Mouse (Mus musculus) megakaryocyte progenitor cell, adult 5-6 weeks (primary cell): ENCODE data around the gene Gm29797. TPM values are rescaled to one million over a fixed set of nuclear protein-coding genes. Genes with fewer than 3 reads are reported as not detected.

ENCODE experiments used
- ATAC-seq: replicated peaks from 2 replicates; pipeline ENCODE4 v1.8.0; 2016; ENCODE audit warnings: mild to moderate bottlenecking, moderate TSS enrichment, inconsistent platforms; ENCODE audit not compliant: poor library complexity
- total RNA-seq, 2 experiments: library from RNA; stranded (forward) in 1 of 2; stranded (reverse) in 1 of 2; fragments of 157-497, 149-512 nt in 1 of 2; fragments of 200-1000 nt in 1 of 2; gene quantifications; 2 replicates each; pipeline versions ENCODE4 v1.2.3 to v1.2.4; 2015 to 2017

The Gm29797 gene
- total RNA-seq, 2 experiments from 2014 or later, result not detected

- ATAC-seq, result no peak
Observed at GRCm38 (mm10) chr2:181671984-181672383, 15.2 kb downstream of the Gm29797 start.

GRCm38 (mm10) chr2:181673501-181673900 is 16.7 kb downstream of the Gm29797 start:
- no peak for ATAC-seq

GRCm38 (mm10) chr2:181674934-181675333 is 18.1 kb downstream of the Gm29797 start:
- no peak for ATAC-seq

GRCm38 (mm10) chr2:181675454-181675853 is 18.6 kb downstream of the Gm29797 start:
- peak; percentile 41 for ATAC-seq

- ATAC-seq, result no peak
Observed at GRCm38 (mm10) chr2:181676424-181676823, 19.6 kb downstream of the Gm29797 start.

GRCm38 (mm10) chr2:181677096-181677754 is 20.4 kb downstream of the Gm29797 start:
- ATAC-seq, result no peak

- ATAC-seq, result no peak
Observed at GRCm38 (mm10) chr2:181677755-181678098, 20.9 kb downstream of the Gm29797 start.

- ATAC-seq, result peak; percentile 76
Observed at GRCm38 (mm10) chr2:181678780-181679179, 21.9 kb downstream of the Gm29797 start.

- ATAC-seq, result peak; percentile 47
Observed at GRCm38 (mm10) chr2:181679951-181680715, 23.3 kb downstream of the Gm29797 start, which contains the start of gene Tcea2. Gene Tcea2 (plus strand): TSS chr2:181680310.

- peak; percentile 16 for ATAC-seq
Observed at GRCm38 (mm10) chr2:181680716-181681117, 23.9 kb downstream of the Gm29797 start.

GRCm38 (mm10) chr2:181681978-181682377 is 25.1 kb downstream of the Gm29797 start:
- no peak for ATAC-seq

- no peak for ATAC-seq
Observed at GRCm38 (mm10) chr2:181683381-181683780, 26.5 kb downstream of the Gm29797 start.

- peak; percentile 26; the same call in 1 of the 2 replicates for ATAC-seq
Observed at GRCm38 (mm10) chr2:181684713-181685112, 27.9 kb downstream of the Gm29797 start.

GRCm38 (mm10) chr2:181685686-181686085 is 28.9 kb downstream of the Gm29797 start:
- ATAC-seq, result no peak

GRCm38 (mm10) chr2:181687586-181687985 is 30.8 kb downstream of the Gm29797 start:
- ATAC-seq, result no peak

GRCm38 (mm10) chr2:181689466-181690160 is 32.8 kb downstream of the Gm29797 start:
- ATAC-seq, result no peak

- no peak for ATAC-seq
Observed at GRCm38 (mm10) chr2:181691083-181691482, 34.2 kb downstream of the Gm29797 start.

- peak; percentile 47 for ATAC-seq
Observed at GRCm38 (mm10) chr2:181691571-181691970, 34.7 kb downstream of the Gm29797 start.

GRCm38 (mm10) chr2:181692304-181692703 is 35.5 kb downstream of the Gm29797 start:
- no peak for ATAC-seq

- ATAC-seq, result peak; percentile 74
Observed at GRCm38 (mm10) chr2:181693339-181694280, 36.8 kb downstream of the Gm29797 start, which contains the start of gene Rgs19. Gene Rgs19 (minus strand): TSS chr2:181693977.
